ENCODE assay signal across 28 mouse cellular contexts in the genomic region with DNA sequence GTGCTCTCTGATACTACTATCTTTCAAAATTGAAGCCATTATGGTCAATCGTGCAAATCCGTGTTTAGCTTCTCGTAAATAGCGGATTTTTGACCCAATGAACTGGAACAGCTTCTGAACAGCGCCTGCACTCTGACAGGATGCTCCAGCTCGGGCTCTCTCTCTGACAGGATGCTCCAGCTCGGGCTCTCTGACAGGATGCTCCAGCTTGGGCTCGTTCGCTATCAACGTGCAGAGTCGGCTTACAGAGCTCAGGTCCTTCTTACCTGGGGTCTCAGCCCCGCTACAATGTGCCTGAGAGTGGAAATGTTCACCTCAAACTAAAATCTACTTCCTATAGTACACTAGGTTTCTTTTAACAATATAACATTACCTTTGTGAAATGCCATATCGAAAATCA.
DNase-seq lines count a peak whose midpoint lies in the region; ATAC-seq and TF ChIP-seq lines count a peak whose summit lies in the region.
"Had no signal": no experiment of that assay in that cellular context is flagged by ENCODE, and none has a peak within 500 bp of the region (broad histone marks: within the 10 kb centered on the region; RNA-seq: fewer than 3 reads in every experiment).

No protein-coding gene starts in this region.

- no peak overlapping the region for H3K9ac ChIP-seq in neural tube, embryonic 12.5 days
- no peak overlapping the region for H3K9ac ChIP-seq in neural tube, embryonic 15.5 days (replicated peaks)
- H3K9ac ChIP-seq: embryonic facial prominence, embryonic 13.5 days; embryonic facial prominence, embryonic 15.5 days; forebrain, embryonic 12.5 days had no signal

- H3K9me3 ChIP-seq in neural tube, embryonic 12.5 days, result no peaks in the 10 kb centered on the region
- no peaks in the 10 kb centered on the region for H3K9me3 ChIP-seq in neural tube, embryonic 15.5 days (replicated peaks)
- H3K9me3 ChIP-seq: embryonic facial prominence, embryonic 13.5 days; embryonic facial prominence, embryonic 15.5 days; forebrain, embryonic 10.5 days; forebrain, embryonic 12.5 days; G1E had no signal

- peak; percentile 64 for DNase-seq in heart, adult 11 months
- no peak for DNase-seq in heart, postnatal 10 days
- peak; percentile 22 for DNase-seq in brain, embryonic 14.5 days (ENCODE audit: low read depth)
- DNase-seq: adrenal gland, adult 8-10 months; adrenal gland, postnatal 14 days; adrenal gland, postnatal 36 days; B cell, adult 2 months; cerebellum, adult 11 months; cerebellum, adult 18-20 months; cerebellum, adult 8-10 months; cerebellum, adult 9-11 months; cerebellum, postnatal 14 days; cerebellum, postnatal 36 days; embryo, embryonic 11 days had no signal

- no peak overlapping the region for H3K4me2 ChIP-seq in neural tube, embryonic 12.5 days (replicated peaks)
- no peak overlapping the region for H3K4me2 ChIP-seq in neural tube, embryonic 15.5 days
- H3K4me2 ChIP-seq: embryonic facial prominence, embryonic 13.5 days; embryonic facial prominence, embryonic 15.5 days; forebrain, embryonic 12.5 days had no signal

- no peak overlapping the region for H3K27ac ChIP-seq in neural tube, embryonic 12.5 days
- H3K27ac ChIP-seq in neural tube, embryonic 15.5 days (replicated peaks), result no peak overlapping the region
- H3K27ac ChIP-seq: embryonic facial prominence, embryonic 13.5 days; embryonic facial prominence, embryonic 15.5 days; forebrain, embryonic 10.5 days; forebrain, embryonic 12.5 days had no signal

- WGBS in neural tube, embryonic 12.5 days, result 87% methylated on average over 13 of the region's 13 CpGs
- WGBS in neural tube, embryonic 15.5 days, result 78% methylated on average over 13 of the region's 13 CpGs

- no peak overlapping the region for H3K4me3 ChIP-seq in neural tube, embryonic 12.5 days
- no peak overlapping the region for H3K4me3 ChIP-seq in neural tube, embryonic 15.5 days (replicated peaks)
- H3K4me3 ChIP-seq: embryonic facial prominence, embryonic 13.5 days; embryonic facial prominence, embryonic 15.5 days; erythroblast, embryonic 14.5 days; forebrain, embryonic 10.5 days; forebrain, embryonic 12.5 days had no signal

- no peaks in the 10 kb centered on the region for H3K27me3 ChIP-seq in neural tube, embryonic 12.5 days (replicated peaks)
- no peaks in the 10 kb centered on the region for H3K27me3 ChIP-seq in neural tube, embryonic 15.5 days (replicated peaks)
- H3K27me3 ChIP-seq: CH12.LX; embryonic facial prominence, embryonic 13.5 days; embryonic facial prominence, embryonic 15.5 days; forebrain, embryonic 12.5 days; Patski had no signal

- H3K4me1 ChIP-seq in neural tube, embryonic 12.5 days, result no peaks in the 10 kb centered on the region; the same call in 1 of the 2 replicates
- H3K4me1 ChIP-seq in neural tube, embryonic 15.5 days, result no peaks in the 10 kb centered on the region
- H3K4me1 ChIP-seq: embryonic facial prominence, embryonic 15.5 days; forebrain, embryonic 12.5 days had no signal

- ATAC-seq in neural tube, embryonic 12.5 days (ENCODE audit: low FRiP score, low read depth), result 0 out of 2 replicates have a peak, but pooled peaks have one; percentile 13
- no peak for ATAC-seq in neural tube, embryonic 15.5 days (ENCODE audit: low FRiP score)
- ATAC-seq: activated CD4-positive, CD25-positive, alpha-beta regulatory T cell, adult 4 months; CD4-positive, CD25-positive, alpha-beta regulatory T cell, adult 4 months; forebrain, embryonic 14.5 days; forebrain, embryonic 16.5 days; Patski had no signal

- intact Hi-C loops in heart, postnatal 10 days (cut with DNase I), result no loop called here

- H3K36me3 ChIP-seq in neural tube, embryonic 12.5 days, result no peaks in the 10 kb centered on the region
- no peaks in the 10 kb centered on the region for H3K36me3 ChIP-seq in neural tube, embryonic 15.5 days
- H3K36me3 ChIP-seq: embryonic facial prominence, embryonic 15.5 days had no signal

- no peak for TF ChIP-seq POLR2A in brain, embryonic 14.5 days (IDR thresholded peaks at IDR 0.05; ENCODE audit: borderline replicate concordance, extremely low read depth, insufficient read depth, insufficient read length, poor library complexity, severe bottlenecking)

- no peak for TF ChIP-seq CTCF in brain, embryonic 14.5 days (IDR thresholded peaks at IDR 0.05; ENCODE audit: borderline replicate concordance, extremely low read depth, insufficient read depth, insufficient read length)

Comparison
In these comparisons a context has a peak if more than half of its experiments do, and no peak if none do; other contexts are left out.
1. DNase-seq: peak in heart, adult 11 months (single experiment) and brain, embryonic 14.5 days (single experiment); none in heart, postnatal 10 days (0 of 2).